Mouse (Mus musculus) cortical plate, adult 2 months (tissue): ENCODE results near the gene R3hdm1.

ENCODE experiments used
- CTCF ChIP-seq: fragments of 200-500 bp; IDR thresholded peaks from 2 replicates; pipeline ENCODE4 v1.5.1; 2011; ENCODE audit warnings: mild to moderate bottlenecking, control low read depth, low read length; ENCODE audit not compliant: insufficient read depth; ENCODE audit errors: extremely low read depth
- POLR2A ChIP-seq: fragments of 200-500 bp; IDR thresholded peaks from 2 replicates; pipeline ENCODE4 v1.6.1; 2011; ENCODE audit warnings: mild to moderate bottlenecking, low read length, control low read depth; ENCODE audit not compliant: insufficient read depth; ENCODE audit errors: extremely low read depth

GRCm38 (mm10) chr1:128082800-128083199 is 20.3 kb upstream of the R3hdm1 start:
- no peak for TF ChIP-seq POLR2A
- TF ChIP-seq CTCF = no peak
